Mouse (Mus musculus) layer of hippocampus, adult 9-10 months (tissue): ENCODE results near the gene Ascl3.

Source experiments
- DNase-seq: peaks from one replicate; pipeline ENCODE4 v3.0.0; 2022; ENCODE audit warnings: low spot score

Ascl3 gene

GRCm38 (mm10) chr7:109710069-109710468 lies 21.5 kb downstream of the Ascl3 start:
- DNase-seq: no peak

GRCm38 (mm10) chr7:109708961-109709382 lies 22.6 kb downstream of the Ascl3 start:
- DNase-seq: no peak

DNA sequence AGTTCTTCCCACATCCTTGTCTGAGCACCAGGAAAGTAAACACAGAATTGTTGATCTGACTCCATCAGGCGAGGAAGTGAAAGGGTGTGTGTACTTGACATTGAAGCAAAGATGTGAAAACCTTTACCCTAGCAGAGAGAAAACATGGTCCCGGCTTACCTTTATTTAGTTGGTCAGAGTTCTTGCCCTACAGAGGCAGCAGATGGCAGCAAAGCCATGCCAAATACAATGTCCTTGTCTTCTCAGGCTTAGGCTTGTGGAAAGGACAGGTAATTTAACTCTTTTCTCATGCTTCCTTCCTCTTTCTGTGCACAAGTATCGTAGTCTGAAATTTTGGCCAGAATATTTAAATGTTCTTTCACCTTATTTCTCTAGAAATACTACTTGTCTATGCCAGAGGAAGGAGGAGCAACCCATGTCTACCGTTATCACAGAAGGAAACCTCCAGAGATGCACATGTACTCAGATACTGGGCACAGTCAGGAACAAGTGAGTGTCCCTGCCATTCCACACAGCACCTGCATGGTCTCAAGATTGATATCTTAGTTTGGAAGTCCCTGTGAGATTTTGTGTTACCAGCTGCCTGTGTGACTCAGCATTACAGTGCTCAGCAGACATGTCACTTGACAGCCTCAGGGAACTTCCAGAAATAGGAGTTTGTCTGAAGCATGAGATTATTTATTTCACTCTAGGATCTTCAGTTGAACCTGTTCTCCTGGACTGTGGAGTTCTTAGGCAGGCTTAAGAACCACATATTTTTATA lies 24.3 kb downstream of the Ascl3 start:
- no peak for DNase-seq

DNA sequence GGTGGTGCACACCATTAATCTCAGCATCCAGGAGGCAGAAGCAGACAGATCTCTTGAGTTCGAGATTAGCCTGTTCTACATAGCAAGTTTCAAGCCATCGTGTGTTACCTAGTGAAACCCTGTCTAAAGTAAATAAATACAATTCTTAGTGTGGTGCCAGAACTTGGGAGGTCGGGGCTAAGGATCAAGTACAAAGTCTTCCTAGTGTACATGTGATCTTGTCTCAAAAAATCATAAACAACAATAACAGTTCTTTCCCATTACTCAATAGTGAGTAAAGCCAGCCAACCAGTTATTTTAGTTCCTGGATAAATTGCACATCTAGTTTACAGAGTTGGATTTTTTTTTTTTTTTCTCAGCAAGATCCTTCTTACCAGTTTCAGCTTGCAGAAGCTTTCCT lies 27.1 kb downstream of the Ascl3 start:
- no peak for DNase-seq

DNA sequence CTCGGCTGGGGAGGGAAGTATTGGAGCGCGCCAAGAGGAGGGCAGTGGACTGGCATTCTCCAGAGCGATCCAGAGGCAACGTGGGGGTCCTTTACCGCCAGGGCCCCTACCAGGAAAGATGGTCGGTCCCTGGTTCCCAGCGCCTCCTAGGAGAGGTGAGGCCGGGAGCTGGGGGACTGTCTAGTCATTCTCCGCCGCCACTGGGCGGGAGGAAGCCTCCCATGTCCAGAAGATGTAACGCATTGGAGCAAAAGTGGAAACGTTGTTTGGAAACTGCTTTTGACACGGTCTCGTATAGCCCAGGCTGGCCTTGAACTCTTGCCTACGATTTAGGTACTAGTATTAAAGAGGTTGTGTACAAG lies 27.5 kb downstream of the Ascl3 start:
- no peak for DNase-seq

- DNase-seq: peak; percentile 78
These were observed 28.1 kb downstream of the Ascl3 start, which contains the start of the genes St5 and Akip1 for GRCm38 (mm10) chr7:109703190-109704015. Gene St5, minus strand, starts transcription at chr7:109703605. Gene Akip1, plus strand, starts transcription at chr7:109703690.

DNA sequence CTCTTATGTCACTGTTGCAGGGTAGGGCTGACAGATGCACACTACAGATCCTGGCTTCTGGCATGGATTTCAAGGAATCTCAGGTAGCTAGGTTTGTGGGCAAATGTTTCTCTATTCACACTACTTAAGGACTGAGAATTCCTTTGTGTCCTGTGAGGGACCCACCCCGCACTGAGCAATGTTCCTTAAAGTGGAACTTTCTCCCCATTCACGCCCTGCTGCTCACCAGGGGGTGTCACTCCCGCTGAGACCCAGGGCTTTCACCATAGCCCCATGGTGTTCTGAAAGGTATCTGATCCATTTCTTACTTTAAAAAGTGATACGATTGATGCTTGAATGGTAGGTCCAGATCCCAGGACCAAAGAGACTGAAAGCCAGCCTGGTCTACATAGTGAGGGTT lies 28.8 kb downstream of the Ascl3 start:
- DNase-seq: no peak

GRCm38 (mm10) chr7:109700213-109700612 lies 31.3 kb downstream of the Ascl3 start:
- DNase-seq: no peak

- no peak for DNase-seq
These were observed 36.2 kb downstream of the Ascl3 start for GRCm38 (mm10) chr7:109695339-109695726.

GRCm38 (mm10) chr7:109694576-109695338 lies 36.8 kb downstream of the Ascl3 start:
- DNase-seq: no peak

DNA sequence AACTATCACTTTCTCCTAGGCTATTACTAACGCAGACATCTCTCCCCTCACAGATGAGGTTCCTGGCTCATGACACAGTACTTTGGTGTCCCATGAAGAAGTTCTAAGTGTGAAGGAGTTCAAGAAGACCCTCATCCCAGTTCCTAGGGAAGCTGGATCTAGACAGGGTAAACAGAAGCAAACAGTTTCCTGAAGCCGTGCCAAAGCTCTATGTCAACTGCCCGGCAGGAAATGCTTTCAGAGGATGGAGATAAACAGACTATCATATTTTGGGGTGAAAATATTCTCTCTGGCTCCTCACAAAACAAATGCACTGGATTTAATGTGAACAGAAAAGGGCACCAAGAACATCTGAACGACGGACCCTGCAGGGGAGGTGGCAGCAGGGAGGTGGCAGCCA lies 40.6 kb downstream of the Ascl3 start:
- no peak for DNase-seq

- no peak for DNase-seq
These were observed 41.4 kb downstream of the Ascl3 start for GRCm38 (mm10) chr7:109690101-109690500.

- DNase-seq: no peak
These were observed 44.9 kb downstream of the Ascl3 start for GRCm38 (mm10) chr7:109686585-109687128.

- no peak for DNase-seq
These were observed 50.6 kb downstream of the Ascl3 start for GRCm38 (mm10) chr7:109680879-109681278.

GRCm38 (mm10) chr7:109680284-109680683 lies 51.2 kb downstream of the Ascl3 start:
- DNase-seq: no peak
